Mouse (Mus musculus) monocyte, adult 2 months (primary cell): ENCODE measurements around the gene Bend5.

Experiments
- DNase-seq, 2 experiments: peaks; one replicate each; pipeline ENCODE4 v3.0.0; 2022; ENCODE audit warnings: low spot score in 2 of 2, low read depth in 1 of 2

Bend5 gene

GRCm38 (mm10) chr4:111441709-111442108 is 26.9 kb downstream of the Bend5 start:
- no peak for DNase-seq

- DNase-seq = no peak
Measured at GRCm38 (mm10) chr4:111442435-111443238, 27.8 kb downstream of the Bend5 start.

GRCm38 (mm10) chr4:111443906-111444615 is 29.3 kb downstream of the Bend5 start:
- DNase-seq = no peak

GRCm38 (mm10) chr4:111444616-111445160 is 29.9 kb downstream of the Bend5 start:
- no peak for DNase-seq

- no peak for DNase-seq
Measured at GRCm38 (mm10) chr4:111447918-111448317, 33.1 kb downstream of the Bend5 start.

GRCm38 (mm10) chr4:111448586-111448985 is 33.8 kb downstream of the Bend5 start:
- no peak for DNase-seq

GRCm38 (mm10) chr4:111449442-111450199 is 34.8 kb downstream of the Bend5 start:
- no peak for DNase-seq

GRCm38 (mm10) chr4:111451283-111451918 is 36.6 kb downstream of the Bend5 start:
- DNase-seq = no peak

- DNase-seq = no peak
Measured at GRCm38 (mm10) chr4:111452192-111452591, 37.4 kb downstream of the Bend5 start.

- no peak for DNase-seq
Measured at GRCm38 (mm10) chr4:111453275-111453674, 38.5 kb downstream of the Bend5 start.

GRCm38 (mm10) chr4:111455621-111456020 is 40.8 kb downstream of the Bend5 start:
- DNase-seq = no peak

GRCm38 (mm10) chr4:111457568-111457967 is 42.8 kb downstream of the Bend5 start:
- no peak for DNase-seq

GRCm38 (mm10) chr4:111467293-111467773 is 52.5 kb downstream of the Bend5 start:
- no peak for DNase-seq

- DNase-seq = no peak
Measured at GRCm38 (mm10) chr4:111467796-111468195, 53.0 kb downstream of the Bend5 start.

- DNase-seq = no peak
Measured at GRCm38 (mm10) chr4:111469847-111470246, 55.0 kb downstream of the Bend5 start.

- no peak for DNase-seq
Measured at GRCm38 (mm10) chr4:111471726-111472125, 56.9 kb downstream of the Bend5 start.

GRCm38 (mm10) chr4:111472511-111472910 is 57.7 kb downstream of the Bend5 start:
- no peak for DNase-seq

GRCm38 (mm10) chr4:111473014-111473413 is 58.2 kb downstream of the Bend5 start:
- DNase-seq = no peak

GRCm38 (mm10) chr4:111475374-111475971 is 60.7 kb downstream of the Bend5 start:
- DNase-seq = no peak

GRCm38 (mm10) chr4:111477507-111477906 is 62.7 kb downstream of the Bend5 start:
- DNase-seq = no peak
